Mouse (Mus musculus) bone marrow, adult 2 months (tissue): Measurements from ENCODE around the gene Nrg3.

Experiments used
- CTCF ChIP-seq: fragments of 200-500 bp; IDR thresholded peaks from 2 replicates; pipeline ENCODE4 v1.5.1; 2011; ENCODE audit warnings: low read length, control low read depth; ENCODE audit not compliant: control insufficient read depth, insufficient read depth
- POLR2A ChIP-seq: fragments of 200-500 bp; IDR thresholded peaks from 2 replicates; pipeline ENCODE4 v1.6.1; 2011; ENCODE audit warnings: low read depth, mild to moderate bottlenecking, control low read depth, low read length, borderline replicate concordance; ENCODE audit not compliant: control insufficient read depth

DNA sequence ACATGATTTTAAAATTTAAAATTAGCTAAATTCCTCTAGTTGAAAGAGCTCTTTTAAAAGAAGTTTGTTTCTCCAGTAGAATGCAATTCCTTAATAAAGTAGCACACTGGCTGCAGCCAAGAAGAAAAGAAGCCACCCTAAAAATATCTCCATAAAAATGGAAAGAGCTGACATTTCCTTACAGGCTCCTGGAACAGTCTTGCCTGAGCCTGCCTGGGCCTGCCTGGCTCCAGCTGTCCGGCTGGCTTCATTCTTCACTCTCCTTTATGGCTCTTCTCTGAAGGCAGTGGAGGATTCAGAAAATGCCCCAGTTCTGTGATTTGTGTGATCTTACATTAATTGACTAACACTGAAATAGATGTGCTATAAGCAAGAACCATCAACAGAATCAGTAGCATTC, 433.8 kb downstream of the Nrg3 start:
- no peak for TF ChIP-seq CTCF
- TF ChIP-seq POLR2A = no peak
